Mouse (Mus musculus) midbrain, postnatal 0 days (tissue): ENCODE data around the gene Taf7l. TPM values are rescaled to one million over a fixed set of nuclear protein-coding genes. Genes with fewer than 3 reads are reported as not detected.

Source experiments
- ATAC-seq: fragments of 200-750 bp; cut with Nextera tagmentation; 2 replicates; pipeline ENCODE4 v1.8.0; 2017; ENCODE audit warnings: moderate number of reproducible peaks, mild to moderate bottlenecking, moderate TSS enrichment, moderate library complexity; ENCODE audit not compliant: low FRiP score
- DNase-seq: peaks from one replicate; pipeline ENCODE4 v3.0.0-alpha.2; 2015; ENCODE audit warnings: low spot score
- H3K27ac ChIP-seq: fragments of 300-500 bp; sonication (generic); 2 replicates; pipeline ENCODE4 v1.5.1; 2014; ENCODE audit warnings: low read depth, mild to moderate bottlenecking, low read length, mixed read lengths
- H3K27me3 ChIP-seq: fragments of 300-500 bp; sonication (generic); 2 replicates; pipeline ENCODE4 v1.6.1; 2014; ENCODE audit warnings: low read length, control low read depth, mixed read lengths; ENCODE audit not compliant: insufficient read depth
- H3K36me3 ChIP-seq: fragments of 300-500 bp; sonication (generic); 2 replicates; pipeline ENCODE4 v1.6.1; 2014; ENCODE audit warnings: low read length, control low read depth, mixed read lengths; ENCODE audit not compliant: insufficient read depth
- H3K4me1 ChIP-seq: fragments of 300-500 bp; sonication (generic); 2 replicates; pipeline ENCODE4 v1.6.1; 2014; ENCODE audit warnings: mild to moderate bottlenecking, control low read depth, antibody characterized with exemption, low read length, mixed read lengths; ENCODE audit not compliant: insufficient read depth
- H3K4me2 ChIP-seq: fragments of 300-500 bp; sonication (generic); 2 replicates; pipeline ENCODE4 v1.6.1; 2014; ENCODE audit warnings: low read depth, mild to moderate bottlenecking, low read length, mixed read lengths; ENCODE audit not compliant: poor library complexity, severe bottlenecking
- H3K4me3 ChIP-seq: fragments of 300-500 bp; sonication (generic); 2 replicates; pipeline ENCODE4 v1.5.1; 2014; ENCODE audit warnings: low read depth, mild to moderate bottlenecking, low read length, moderate library complexity
- H3K9ac ChIP-seq: fragments of 300-500 bp; sonication (generic); replicated peaks from 2 replicates; pipeline ENCODE4 v1.6.1; 2014; ENCODE audit warnings: mild to moderate bottlenecking, low read length, moderate library complexity, mixed read lengths; ENCODE audit not compliant: poor library complexity, severe bottlenecking
- H3K9me3 ChIP-seq: fragments of 300-500 bp; sonication (generic); 2 replicates; pipeline ENCODE4 v1.6.1; 2016; ENCODE audit warnings: low read length, control low read depth
- CTCF ChIP-seq: IDR thresholded peaks from 2 replicates; pipeline ENCODE4 v1.5.1; 2016; ENCODE audit warnings: antibody characterized with exemption, mild to moderate bottlenecking
- WGBS: fragments of 180-500 bp; shearing (Covaris S2); extraction: QIAGEN DNeasy Blood & Tissue Kit; methylation state at CpG from one replicate; pipeline ENCODE4 v1.1.7; 2014; 5-methylcytosine and 5-hydroxymethylcytosine counted together
- polyA plus RNA-seq: library from polyadenylated mRNA; unstranded; fragments of >200 nt; fragmentation: Nextera tagmentation; extraction: Ambion mirVana; gene quantifications from 2 replicates; pipeline ENCODE4 v1.2.1, GENCODE M21; 2015
- total RNA-seq: library from RNA; depleted of rRNA; stranded (reverse); fragments of >200 nt; gene quantifications from 2 replicates; pipeline ENCODE4 v1.2.3, GENCODE M21; 2014; rRNA removed

Gene Taf7l
- total RNA-seq = not detected in 2 replicates
- 0.09 and 0.23 TPM in 2 replicates for polyA plus RNA-seq

DNA sequence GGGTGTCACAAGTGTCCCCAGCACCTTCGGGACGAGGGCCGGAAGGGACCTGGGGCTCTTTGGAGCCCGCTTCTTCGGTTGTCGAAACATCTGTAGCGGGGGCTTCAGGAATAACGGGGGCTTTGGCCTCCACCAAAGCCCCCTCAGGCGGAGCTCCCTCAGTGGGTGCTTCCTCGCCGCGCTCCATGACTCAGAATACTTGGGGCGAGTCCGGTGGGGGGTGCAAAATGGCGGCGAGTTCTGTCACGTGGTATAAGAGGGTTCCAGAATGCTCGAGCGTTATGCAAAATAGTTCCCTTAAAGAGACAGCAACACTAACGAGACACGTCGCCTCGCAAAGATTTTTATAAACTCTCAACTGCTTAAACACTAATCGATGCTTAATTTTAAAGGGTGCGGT, at the start of gene Taf7l:
Gene Taf7l (minus strand): TSS at position 201 of the 400 bp plus-strand sequence.
- H3K27ac ChIP-seq = no peak within 1 kb of the TSS
- no peak within 1 kb of the TSS for H3K4me2 ChIP-seq
- WGBS = 90% methylated on average over 25 of the region's 25 CpGs

DNA sequence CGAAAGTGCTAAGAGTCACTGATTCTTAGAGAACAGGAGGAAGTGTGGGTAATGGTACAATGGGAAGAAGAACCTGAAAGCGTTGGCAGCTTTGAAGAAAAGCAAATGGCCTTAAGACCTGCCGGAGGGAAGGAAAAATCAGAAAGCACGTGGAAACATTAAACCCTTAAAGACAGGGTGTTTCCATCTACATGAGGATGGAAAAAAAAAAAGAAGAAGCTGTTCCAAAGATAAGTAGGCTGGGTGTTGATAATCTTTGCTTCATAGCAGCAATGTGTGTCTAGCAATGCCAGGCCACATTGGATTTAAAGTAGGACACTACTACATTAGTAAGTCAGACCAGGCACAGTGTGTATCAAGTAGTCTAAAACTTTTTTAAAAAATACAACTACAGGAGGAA, 49.0 kb upstream of the Taf7l start:
- DNase-seq = no peak
- Histone ChIP-seq H3K9ac (no peak overlapping the region), H3K4me2 (no peak overlapping the region), H3K9me3 (no peaks in the 10 kb centered on the region), H3K36me3 (no peaks in the 10 kb centered on the region), H3K27ac (no peak overlapping the region), H3K4me1 (no peaks in the 10 kb centered on the region), H3K4me3 (no peak overlapping the region), H3K27me3 (no peaks in the 10 kb centered on the region)
- ATAC-seq = no peak
- 80% methylated on average over 4 of the region's 4 CpGs for WGBS
- no peak for TF ChIP-seq CTCF

More for the DNA sequence above, at the start of gene Taf7l:
- H3K4me3 ChIP-seq = no peak within 1 kb of the TSS
- DNase-seq = no peak
- H3K27me3 ChIP-seq = no peaks in the 10 kb centered on the region
- ATAC-seq = no peak
- no peaks in the 10 kb centered on the region for H3K4me1 ChIP-seq
- H3K9me3 ChIP-seq = no peaks in the 10 kb centered on the region
- no peak for TF ChIP-seq CTCF
- no peak within 1 kb of the TSS for H3K9ac ChIP-seq
- H3K36me3 ChIP-seq = no peaks in the 10 kb centered on the region

DNA sequence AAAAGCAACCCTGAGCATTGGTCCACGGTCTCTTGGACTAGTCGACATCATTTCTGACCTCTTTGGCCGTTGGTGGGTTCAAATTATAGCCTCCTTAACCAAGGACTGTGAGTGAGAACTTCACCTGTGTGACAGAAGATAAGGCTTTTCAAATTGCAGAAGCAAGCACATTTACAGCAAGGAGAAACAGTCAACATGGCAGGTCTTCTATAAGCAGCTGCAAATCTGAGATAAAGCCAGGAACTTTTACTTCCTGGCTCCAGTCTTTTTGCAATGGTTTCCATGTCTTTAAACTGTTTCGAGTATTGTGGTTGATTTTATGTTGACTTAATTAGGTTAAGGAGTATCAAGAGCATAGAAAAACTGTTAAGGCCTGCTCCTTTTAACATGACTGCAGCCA, 47.5 kb upstream of the Taf7l start:
- H3K9me3 ChIP-seq = no peaks in the 10 kb centered on the region
- H3K9ac ChIP-seq = no peak overlapping the region
- no peaks in the 10 kb centered on the region for H3K27me3 ChIP-seq
- no peak overlapping the region for H3K4me3 ChIP-seq
- TF ChIP-seq CTCF = no peak
- DNase-seq (no peak), ATAC-seq (no peak)
- H3K4me2 ChIP-seq = no peak overlapping the region
- H3K36me3 ChIP-seq = no peaks in the 10 kb centered on the region
- no peaks in the 10 kb centered on the region for H3K4me1 ChIP-seq
- 77% methylated on average over 4 of the region's 4 CpGs for WGBS
- H3K27ac ChIP-seq = no peak overlapping the region

DNA sequence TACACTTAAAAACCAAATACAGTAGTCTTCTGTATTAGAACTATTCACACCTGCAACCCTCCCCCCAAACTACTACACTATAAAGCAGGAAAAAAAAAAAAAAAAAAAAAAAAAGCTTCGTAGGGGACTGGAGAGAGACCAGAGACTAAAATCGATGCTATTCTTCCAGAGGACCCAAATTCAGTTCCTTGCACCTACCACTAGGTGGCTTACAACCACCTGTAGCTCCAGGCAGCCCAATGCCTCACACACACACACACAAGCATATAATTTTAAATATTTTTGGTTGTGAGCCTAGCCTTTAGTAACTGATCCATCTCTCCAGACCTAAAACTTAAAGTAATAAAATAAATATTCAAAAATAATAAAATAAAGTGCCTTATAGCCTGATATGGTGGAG, 33.2 kb upstream of the Taf7l start:
- Histone ChIP-seq H3K4me2 (no peak overlapping the region), H3K9me3 (no peaks in the 10 kb centered on the region), H3K4me1 (no peaks in the 10 kb centered on the region), H3K4me3 (no peak overlapping the region), H3K9ac (no peak overlapping the region), H3K27ac (no peak overlapping the region), H3K27me3 (no peaks in the 10 kb centered on the region), H3K36me3 (no peaks in the 10 kb centered on the region)
- 46% methylated on average over 2 of the region's 2 CpGs for WGBS
- DNase-seq (no peak), ATAC-seq (no peak)
- TF ChIP-seq CTCF = peak; percentile 58

DNA sequence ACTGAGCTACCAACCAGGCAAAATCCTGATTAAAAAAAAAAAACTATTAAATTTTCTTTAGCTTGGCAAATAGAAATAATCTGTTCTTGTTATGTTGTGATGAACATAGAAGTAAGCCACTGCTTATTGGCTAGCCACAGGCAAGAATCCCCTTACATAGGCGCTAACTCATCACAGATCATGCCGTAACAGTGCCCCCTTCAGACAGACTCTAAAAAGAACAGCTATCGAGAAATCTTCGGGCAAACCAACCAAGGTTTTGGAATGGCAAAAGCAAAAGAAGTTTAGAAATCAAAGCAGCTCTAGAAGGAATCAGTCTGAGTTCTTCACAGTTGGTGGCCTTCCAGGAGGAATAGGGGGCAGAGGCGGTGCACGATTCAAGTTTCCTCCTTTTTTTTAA, 31.7 kb upstream of the Taf7l start:
- H3K27me3 ChIP-seq = no peaks in the 10 kb centered on the region
- no peaks in the 10 kb centered on the region for H3K9me3 ChIP-seq
- no peak overlapping the region for H3K4me2 ChIP-seq
- H3K27ac ChIP-seq = no peak overlapping the region
- no peak for DNase-seq
- ATAC-seq = no peak
- H3K9ac ChIP-seq = no peak overlapping the region
- TF ChIP-seq CTCF = no peak
- 69% methylated on average over 6 of the region's 6 CpGs for WGBS
- H3K4me3 ChIP-seq = no peak overlapping the region
- H3K36me3 ChIP-seq = no peaks in the 10 kb centered on the region
- no peaks in the 10 kb centered on the region for H3K4me1 ChIP-seq

DNA sequence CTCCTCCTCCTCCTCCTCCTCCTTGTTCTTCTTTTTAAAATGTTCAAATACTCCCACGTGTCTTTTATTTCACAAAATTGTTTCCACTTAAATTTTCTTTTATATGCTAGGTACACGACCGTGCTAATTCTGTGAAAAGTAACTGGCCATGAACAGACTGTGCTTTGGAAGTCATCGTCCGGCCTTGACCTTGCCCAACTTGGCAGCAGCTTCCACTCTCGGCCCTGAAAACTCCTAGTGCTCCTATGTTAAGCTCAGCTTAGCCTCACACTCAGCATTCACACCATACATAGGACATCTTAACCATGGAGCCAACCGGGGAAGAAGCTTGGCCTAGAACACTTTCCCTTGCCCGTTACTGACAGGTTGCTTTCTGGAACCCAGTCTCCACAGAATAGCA, 24.4 kb upstream of the Taf7l start:
- Histone ChIP-seq H3K27me3 (no peaks in the 10 kb centered on the region), H3K9ac (no peak overlapping the region), H3K4me2 (no peak overlapping the region), H3K4me1 (no peaks in the 10 kb centered on the region), H3K36me3 (no peaks in the 10 kb centered on the region), H3K9me3 (no peaks in the 10 kb centered on the region), H3K4me3 (no peak overlapping the region), H3K27ac (no peak overlapping the region)
- DNase-seq = no peak
- no peak for TF ChIP-seq CTCF
- ATAC-seq = no peak
- 80% methylated on average over 8 of the region's 8 CpGs for WGBS
